Mouse (Mus musculus): ENCODE measurements at regions not wholly inside any gene's neighbourhood (a gene's known extent, or its start where the extent isn't known, plus 50 kb on each side); places are given as distances from the start of the nearest gene placed in this dataset.

GRCm38 (mm10) chr15:40223272-40223671 lies 89.1 kb downstream of the 9330182O14Rik start:
- no peaks in the 10 kb centered on the region for H3K27me3 ChIP-seq (replicated peaks; ENCODE audit: control insufficient read depth, insufficient read depth, low read length)
- H3K27ac ChIP-seq (ENCODE audit: low read length): no peak overlapping the region
- H3K36me3 ChIP-seq (ENCODE audit: control insufficient read depth, insufficient read depth): no peaks in the 10 kb centered on the region
- H3K4me3 ChIP-seq (replicated peaks; ENCODE audit: low read length): no peak overlapping the region
- 89% methylated on average over 3 of the region's 3 CpGs for WGBS
- no peak for ATAC-seq
- H3K9ac ChIP-seq (replicated peaks; ENCODE audit: low read depth, low read length): no peak overlapping the region
- no peaks in the 10 kb centered on the region for H3K9me3 ChIP-seq (ENCODE audit: control insufficient read depth, low read length)
- H3K4me1 ChIP-seq (replicated peaks; ENCODE audit: control insufficient read depth, insufficient read depth, low read length): no peaks in the 10 kb centered on the region
- no peak overlapping the region for H3K4me2 ChIP-seq (ENCODE audit: low read length)

GRCm38 (mm10) chr15:40241764-40242163 lies 107.6 kb downstream of the 9330182O14Rik start:
- no peaks in the 10 kb centered on the region for H3K4me1 ChIP-seq (replicated peaks; ENCODE audit: control insufficient read depth, insufficient read depth, low read length)
- no peak overlapping the region for H3K4me2 ChIP-seq (ENCODE audit: low read length)
- no peaks in the 10 kb centered on the region for H3K27me3 ChIP-seq (replicated peaks; ENCODE audit: control insufficient read depth, insufficient read depth, low read length)
- H3K36me3 ChIP-seq (ENCODE audit: control insufficient read depth, insufficient read depth): no peaks in the 10 kb centered on the region
- WGBS: 69% methylated on average over 4 of the region's 4 CpGs
- no peak overlapping the region for H3K4me3 ChIP-seq (replicated peaks; ENCODE audit: low read length)
- no peak for ATAC-seq
- no peak overlapping the region for H3K9ac ChIP-seq (replicated peaks; ENCODE audit: low read depth, low read length)
- H3K27ac ChIP-seq (ENCODE audit: low read length): no peak overlapping the region
- no peaks in the 10 kb centered on the region for H3K9me3 ChIP-seq (ENCODE audit: control insufficient read depth, low read length)

GRCm38 (mm10) chr15:40248966-40249365 lies 114.8 kb downstream of the 9330182O14Rik start:
- WGBS: 82% methylated on average over 4 of the region's 4 CpGs
- ATAC-seq: no peak
- no peak overlapping the region for H3K9ac ChIP-seq (replicated peaks; ENCODE audit: low read depth, low read length)

GRCm38 (mm10) chr15:40259433-40259832 lies 125.3 kb downstream of the 9330182O14Rik start:
- 72% methylated on average over 5 of the region's 5 CpGs for WGBS
- H3K27me3 ChIP-seq (replicated peaks; ENCODE audit: control insufficient read depth, insufficient read depth, low read length): no peaks in the 10 kb centered on the region
- H3K9me3 ChIP-seq (ENCODE audit: control insufficient read depth, low read length): no peaks in the 10 kb centered on the region
- H3K4me3 ChIP-seq (replicated peaks; ENCODE audit: low read length): no peak overlapping the region
- no peaks in the 10 kb centered on the region for H3K36me3 ChIP-seq (ENCODE audit: control insufficient read depth, insufficient read depth)
- ATAC-seq: no peak
- no peak overlapping the region for H3K27ac ChIP-seq (ENCODE audit: low read length)
- no peak overlapping the region for H3K4me2 ChIP-seq (ENCODE audit: low read length)
- no peak overlapping the region for H3K9ac ChIP-seq (replicated peaks; ENCODE audit: low read depth, low read length)
- no peaks in the 10 kb centered on the region for H3K4me1 ChIP-seq (replicated peaks; ENCODE audit: control insufficient read depth, insufficient read depth, low read length)

More at GRCm38 (mm10) chr15:40248966-40249365, 114.8 kb downstream of the 9330182O14Rik start:
- Histone ChIP-seq H3K36me3 (ENCODE audit: control insufficient read depth, insufficient read depth) (no peaks in the 10 kb centered on the region), H3K27ac (ENCODE audit: low read length) (no peak overlapping the region), H3K9me3 (ENCODE audit: control insufficient read depth, low read length) (no peaks in the 10 kb centered on the region), H3K27me3 (replicated peaks; ENCODE audit: control insufficient read depth, insufficient read depth, low read length) (no peaks in the 10 kb centered on the region), H3K4me1 (replicated peaks; ENCODE audit: control insufficient read depth, insufficient read depth, low read length) (no peaks in the 10 kb centered on the region), H3K4me3 (replicated peaks; ENCODE audit: low read length) (no peak overlapping the region), H3K4me2 (ENCODE audit: low read length) (no peak overlapping the region)

GRCm38 (mm10) chr15:40279021-40279420 lies 144.9 kb downstream of the 9330182O14Rik start:
- 50% methylated on average over 1 of the region's 1 CpGs for WGBS
- no peak for ATAC-seq
- Histone ChIP-seq H3K9ac (replicated peaks; ENCODE audit: low read depth, low read length) (no peak overlapping the region), H3K4me2 (ENCODE audit: low read length) (no peak overlapping the region), H3K27me3 (replicated peaks; ENCODE audit: control insufficient read depth, insufficient read depth, low read length) (no peaks in the 10 kb centered on the region), H3K4me3 (replicated peaks; ENCODE audit: low read length) (no peak overlapping the region), H3K9me3 (ENCODE audit: control insufficient read depth, low read length) (no peaks in the 10 kb centered on the region), H3K4me1 (replicated peaks; ENCODE audit: control insufficient read depth, insufficient read depth, low read length) (peaks cover 4% of the 10 kb centered on the region; the same call in 1 of the 2 replicates), H3K27ac (ENCODE audit: low read length) (no peak overlapping the region), H3K36me3 (ENCODE audit: control insufficient read depth, insufficient read depth) (no peaks in the 10 kb centered on the region)

GRCm38 (mm10) chr15:40280551-40280950 lies 146.4 kb downstream of the 9330182O14Rik start:
- peak; percentile 76 for ATAC-seq

GRCm38 (mm10) chr15:40281078-40281720 lies 147.0 kb downstream of the 9330182O14Rik start:
- no peak overlapping the region for H3K9ac ChIP-seq (replicated peaks; ENCODE audit: low read depth, low read length)
- peak; percentile 78 for ATAC-seq
- WGBS: 57% methylated on average over 1 of the region's 1 CpGs
- H3K9me3 ChIP-seq (ENCODE audit: control insufficient read depth, low read length): no peaks in the 10 kb centered on the region
- no peak overlapping the region for H3K4me3 ChIP-seq (replicated peaks; ENCODE audit: low read length)
- no peak overlapping the region for H3K4me2 ChIP-seq (ENCODE audit: low read length)
- no peaks in the 10 kb centered on the region for H3K36me3 ChIP-seq (ENCODE audit: control insufficient read depth, insufficient read depth)
- peaks cover 4% of the 10 kb centered on the region; the same call in 1 of the 2 replicates for H3K4me1 ChIP-seq (replicated peaks; ENCODE audit: control insufficient read depth, insufficient read depth, low read length)
- H3K27ac ChIP-seq (ENCODE audit: low read length): peak overlapping the region; percentile 65
- H3K27me3 ChIP-seq (replicated peaks; ENCODE audit: control insufficient read depth, insufficient read depth, low read length): no peaks in the 10 kb centered on the region

More at GRCm38 (mm10) chr15:40280551-40280950, 146.4 kb downstream of the 9330182O14Rik start:
- no peaks in the 10 kb centered on the region for H3K36me3 ChIP-seq (ENCODE audit: control insufficient read depth, insufficient read depth)
- no peaks in the 10 kb centered on the region for H3K27me3 ChIP-seq (replicated peaks; ENCODE audit: control insufficient read depth, insufficient read depth, low read length)
- H3K4me3 ChIP-seq (replicated peaks; ENCODE audit: low read length): no peak overlapping the region
- peaks cover 4% of the 10 kb centered on the region; the same call in 1 of the 2 replicates for H3K4me1 ChIP-seq (replicated peaks; ENCODE audit: control insufficient read depth, insufficient read depth, low read length)
- H3K9me3 ChIP-seq (ENCODE audit: control insufficient read depth, low read length): no peaks in the 10 kb centered on the region
- no peak overlapping the region for H3K9ac ChIP-seq (replicated peaks; ENCODE audit: low read depth, low read length)
- H3K27ac ChIP-seq (ENCODE audit: low read length): peak overlapping the region; percentile 69
- no peak overlapping the region for H3K4me2 ChIP-seq (ENCODE audit: low read length)

- Histone ChIP-seq H3K4me2 (ENCODE audit: low read length) (no peak overlapping the region), H3K27ac (ENCODE audit: low read length) (no peak overlapping the region), H3K36me3 (ENCODE audit: control insufficient read depth, insufficient read depth) (no peaks in the 10 kb centered on the region), H3K9ac (replicated peaks; ENCODE audit: low read depth, low read length) (no peak overlapping the region), H3K4me3 (replicated peaks; ENCODE audit: low read length) (no peak overlapping the region), H3K27me3 (replicated peaks; ENCODE audit: control insufficient read depth, insufficient read depth, low read length) (no peaks in the 10 kb centered on the region), H3K4me1 (replicated peaks; ENCODE audit: control insufficient read depth, insufficient read depth, low read length) (no peaks in the 10 kb centered on the region), H3K9me3 (ENCODE audit: control insufficient read depth, low read length) (no peaks in the 10 kb centered on the region)
- 97% methylated on average over 1 of the region's 1 CpGs for WGBS
- ATAC-seq: no peak
Measured at GRCm38 (mm10) chr15:40291602-40292001, 157.4 kb downstream of the 9330182O14Rik start.

- no peaks in the 10 kb centered on the region for H3K36me3 ChIP-seq (ENCODE audit: control insufficient read depth, insufficient read depth)
- no peak overlapping the region for H3K4me2 ChIP-seq (ENCODE audit: low read length)
- WGBS: 66% methylated on average over 2 of the region's 2 CpGs
- H3K27me3 ChIP-seq (replicated peaks; ENCODE audit: control insufficient read depth, insufficient read depth, low read length): no peaks in the 10 kb centered on the region
- H3K9me3 ChIP-seq (ENCODE audit: control insufficient read depth, low read length): no peaks in the 10 kb centered on the region
- H3K9ac ChIP-seq (replicated peaks; ENCODE audit: low read depth, low read length): no peak overlapping the region
- H3K4me1 ChIP-seq (replicated peaks; ENCODE audit: control insufficient read depth, insufficient read depth, low read length): no peaks in the 10 kb centered on the region
- H3K4me3 ChIP-seq (replicated peaks; ENCODE audit: low read length): no peak overlapping the region
- no peak for ATAC-seq
- H3K27ac ChIP-seq (ENCODE audit: low read length): no peak overlapping the region
Measured at GRCm38 (mm10) chr15:40312226-40312625, 178.1 kb downstream of the 9330182O14Rik start.

GRCm38 (mm10) chr15:40339746-40340145 lies 205.6 kb downstream of the 9330182O14Rik start:
- Histone ChIP-seq H3K4me3 (replicated peaks; ENCODE audit: low read length) (no peak overlapping the region), H3K27me3 (replicated peaks; ENCODE audit: control insufficient read depth, insufficient read depth, low read length) (no peaks in the 10 kb centered on the region), H3K9me3 (ENCODE audit: control insufficient read depth, low read length) (no peaks in the 10 kb centered on the region), H3K4me2 (ENCODE audit: low read length) (no peak overlapping the region), H3K27ac (ENCODE audit: low read length) (no peak overlapping the region), H3K9ac (replicated peaks; ENCODE audit: low read depth, low read length) (no peak overlapping the region), H3K36me3 (ENCODE audit: control insufficient read depth, insufficient read depth) (no peaks in the 10 kb centered on the region), H3K4me1 (replicated peaks; ENCODE audit: control insufficient read depth, insufficient read depth, low read length) (no peaks in the 10 kb centered on the region)
- no peak for ATAC-seq
- WGBS: 82% methylated on average over 2 of the region's 2 CpGs
